Mouse (Mus musculus) spleen, adult 2 months (tissue): ENCODE results near the gene Cobl.

ENCODE experiments used
- CTCF ChIP-seq: fragments of 200-500 bp; IDR thresholded peaks from 2 replicates; pipeline ENCODE4 v1.5.1; 2011; ENCODE audit warnings: mild to moderate bottlenecking, inconsistent platforms; ENCODE audit not compliant: insufficient read depth, insufficient read length, insufficient replicate concordance; ENCODE audit errors: extremely low read depth
- POLR2A ChIP-seq: fragments of 200-500 bp; IDR thresholded peaks from 2 replicates; pipeline ENCODE4 v1.6.1; 2011; ENCODE audit warnings: low read depth, low read length, inconsistent platforms

- TF ChIP-seq POLR2A (no peak), CTCF (no peak)
Observed at GRCm38 (mm10) chr11:12420146-12420545, 44.6 kb downstream of the Cobl start.
